Mouse (Mus musculus): Measurements from ENCODE around the gene Abcc4. TPM values are rescaled to one million over a fixed set of nuclear protein-coding genes. Genes with fewer than 3 reads are reported as not detected.
A peak's percentile ranks its signal among the peaks of the same experiment; 100 is the strongest.
"Not testable (repeated sequence)": the region's sequence is repeated elsewhere in the genome, so short reads cannot be mapped to it uniquely, and the experiment has no call there.

Abcc4 gene
- polyA plus RNA-seq, 1 experiment from 2014 or later, result 2.8 TPM

DNA sequence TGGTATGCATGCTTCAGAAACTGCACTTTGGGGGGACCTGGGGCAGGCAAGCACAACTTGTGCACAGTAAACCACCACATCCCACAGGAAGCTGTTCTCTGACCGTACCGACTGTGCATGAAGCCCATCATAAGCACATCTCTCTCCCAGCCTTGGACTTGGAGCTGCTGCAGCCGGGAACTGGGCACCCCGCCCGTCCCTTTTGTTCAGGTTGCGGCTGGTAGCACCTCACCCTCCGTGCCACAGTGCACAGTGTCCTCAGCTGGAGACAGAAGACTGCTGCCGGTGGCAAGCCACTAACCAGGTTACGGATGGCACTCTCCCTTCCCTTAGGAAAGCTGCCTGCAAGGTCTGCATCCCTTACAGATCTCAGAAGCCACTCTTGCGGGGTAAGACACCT lies 15.7 kb downstream of the Abcc4 start:
- Histone ChIP-seq H3K36me3 (peaks cover 8% of the 10 kb centered on the region; the same call in 1 of the 2 replicates), H3K4me3 (no peak overlapping the region), H3K27ac (peak overlapping the region; percentile 45), H3K9me3 (no peaks in the 10 kb centered on the region), H3K27me3 (ENCODE audit: insufficient read depth, poor library complexity, severe bottlenecking) (no peaks in the 10 kb centered on the region; the same call in 1 of the 2 replicates), H3K4me1 (replicated peaks) (peaks cover 32% of the 10 kb centered on the region)
- WGBS, result 86% methylated on average over 10 of the region's 10 CpGs
- DNase-seq (ENCODE audit: low spot score), result no peak

DNA sequence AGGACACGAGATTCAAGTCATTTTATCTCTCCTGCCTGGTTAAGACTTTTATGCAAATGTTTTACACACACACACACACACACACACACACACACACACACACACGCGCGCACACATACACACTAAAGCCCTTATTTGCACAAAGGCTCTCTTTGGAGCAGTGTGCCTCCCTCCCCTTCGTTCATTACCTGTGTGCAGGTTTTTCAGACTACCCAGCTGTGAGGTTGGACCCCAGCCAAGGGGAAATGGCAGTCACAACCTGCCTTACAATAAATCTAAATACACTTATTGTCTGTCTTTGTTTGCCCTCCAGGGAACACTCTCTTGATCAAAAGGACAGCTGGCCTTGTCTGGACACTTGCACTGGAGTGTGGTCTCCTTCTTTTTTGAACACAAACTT lies 17.4 kb downstream of the Abcc4 start:
- no peaks in the 10 kb centered on the region for H3K9me3 ChIP-seq
- H3K4me1 ChIP-seq (replicated peaks), result peaks cover 32% of the 10 kb centered on the region
- no peak for DNase-seq (ENCODE audit: low spot score)
- H3K36me3 ChIP-seq, result no peaks in the 10 kb centered on the region
- H3K27ac ChIP-seq, result no peak overlapping the region
- no peaks in the 10 kb centered on the region for H3K27me3 ChIP-seq (ENCODE audit: insufficient read depth, poor library complexity, severe bottlenecking)
- WGBS, result 92% methylated on average over 5 of the region's 5 CpGs
- no peak overlapping the region for H3K4me3 ChIP-seq

DNA sequence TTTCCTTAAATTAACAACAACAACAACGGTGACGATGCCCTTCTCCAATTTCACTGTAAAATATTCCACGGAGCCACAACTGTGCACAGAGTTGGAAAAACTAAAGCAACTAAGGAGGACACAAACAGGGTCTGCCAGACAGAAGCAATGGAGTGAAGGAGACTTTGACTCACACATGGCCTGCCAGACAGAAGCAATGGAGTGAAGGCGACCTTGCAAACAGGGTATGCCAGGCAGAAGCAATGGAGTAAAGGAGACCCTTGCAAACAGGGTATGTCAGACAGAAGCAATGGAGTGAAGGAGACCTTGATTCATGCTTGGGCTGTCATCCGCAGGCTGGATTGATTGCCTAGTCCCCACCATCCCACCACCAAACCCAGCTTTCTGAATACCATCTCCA lies 19.2 kb downstream of the Abcc4 start:
- Histone ChIP-seq H3K4me3 (no peak overlapping the region), H3K4me1 (replicated peaks) (peaks cover 30% of the 10 kb centered on the region), H3K27me3 (ENCODE audit: insufficient read depth, poor library complexity, severe bottlenecking) (no peaks in the 10 kb centered on the region), H3K36me3 (no peaks in the 10 kb centered on the region), H3K27ac (no peak overlapping the region), H3K9me3 (no peaks in the 10 kb centered on the region)
- 77% methylated on average over 5 of the region's 5 CpGs for WGBS
- peak; percentile 40 for DNase-seq (ENCODE audit: low spot score)

DNA sequence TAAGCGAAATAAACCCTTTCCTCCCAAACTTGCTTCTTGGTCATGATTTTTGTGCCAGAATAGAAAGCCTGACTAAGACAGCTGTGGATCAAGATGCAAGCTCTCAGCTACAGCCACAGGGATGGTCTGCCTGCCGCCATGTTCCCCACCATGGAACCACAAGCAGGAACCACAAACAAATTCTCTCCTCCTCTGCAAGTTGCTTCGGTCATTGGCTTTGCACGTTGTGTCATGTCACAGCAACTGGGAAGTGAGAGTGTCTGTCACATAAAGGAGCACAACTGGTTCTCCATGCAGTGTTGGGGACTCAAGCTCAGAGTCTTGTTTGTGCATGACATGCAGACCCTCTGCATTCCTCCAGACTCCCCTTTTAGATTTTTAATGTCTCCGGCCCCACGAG lies 20.4 kb downstream of the Abcc4 start:
- 97% methylated on average over 6 of the region's 6 CpGs for WGBS
- Histone ChIP-seq H3K9me3 (no peaks in the 10 kb centered on the region), H3K4me3 (no peak overlapping the region), H3K27me3 (ENCODE audit: insufficient read depth, poor library complexity, severe bottlenecking) (no peaks in the 10 kb centered on the region), H3K4me1 (replicated peaks) (peaks cover 21% of the 10 kb centered on the region), H3K36me3 (no peaks in the 10 kb centered on the region), H3K27ac (no peak overlapping the region)
- no peak for DNase-seq (ENCODE audit: low spot score)

DNA sequence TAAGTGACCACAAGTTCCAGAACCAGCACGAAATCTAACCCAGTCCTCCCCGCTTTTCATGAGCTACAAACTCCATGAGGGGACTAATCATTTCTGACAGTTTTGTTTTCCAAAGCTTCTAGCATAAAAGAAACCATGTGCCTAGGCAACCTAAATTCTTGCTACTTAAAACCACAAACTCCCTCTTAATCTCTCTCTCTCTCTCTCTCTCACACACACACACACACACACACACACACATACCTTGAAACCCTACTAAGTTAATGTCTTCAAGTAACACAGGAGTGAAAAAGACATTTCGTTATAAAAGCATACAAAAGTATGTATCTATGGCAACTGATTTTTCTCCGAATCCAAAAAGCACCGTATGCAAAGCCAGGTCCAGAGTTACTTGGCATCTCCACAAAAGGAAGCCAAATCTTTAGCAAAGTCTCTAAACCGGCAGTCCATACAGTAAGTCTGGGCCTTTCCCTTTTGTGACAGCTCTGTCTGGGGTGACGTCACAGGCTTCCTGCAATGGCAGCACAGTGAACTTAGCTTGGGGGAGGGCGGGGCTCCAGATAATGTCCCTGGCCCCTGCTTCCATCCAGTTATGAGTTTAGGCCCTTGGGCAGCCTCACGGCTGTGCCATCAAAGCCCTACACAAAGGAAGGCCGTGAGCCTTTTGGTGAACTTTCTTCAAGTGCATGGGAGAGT lies 23.5 kb downstream of the Abcc4 start:
- DNase-seq (ENCODE audit: low spot score), result no peak
- no peaks in the 10 kb centered on the region for H3K9me3 ChIP-seq
- no peak overlapping the region for H3K4me3 ChIP-seq
- H3K27ac ChIP-seq, result no peak overlapping the region
- no peaks in the 10 kb centered on the region for H3K27me3 ChIP-seq (ENCODE audit: insufficient read depth, poor library complexity, severe bottlenecking)
- H3K36me3 ChIP-seq, result no peaks in the 10 kb centered on the region
- 81% methylated on average over 10 of the region's 10 CpGs for WGBS
- H3K4me1 ChIP-seq (replicated peaks), result peaks cover 5% of the 10 kb centered on the region

DNA sequence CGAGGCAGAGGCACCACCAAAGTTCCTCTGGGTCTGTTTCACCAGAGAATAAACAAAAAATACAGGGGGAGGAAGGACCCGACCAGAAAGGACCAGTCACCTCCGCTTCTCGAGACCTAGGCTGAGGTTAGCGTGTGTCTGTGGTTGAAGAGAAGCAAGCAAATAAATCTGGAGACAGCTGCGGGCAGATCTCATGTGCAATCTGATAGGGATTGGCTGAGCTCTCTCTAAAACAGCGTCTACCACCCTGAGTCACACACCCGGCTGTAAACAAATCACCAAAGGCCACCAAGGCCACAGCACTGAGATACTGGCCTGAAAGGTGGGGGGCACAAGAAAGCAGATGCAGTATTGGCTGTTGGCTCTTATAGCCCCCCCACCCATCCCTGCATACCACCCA lies 24.9 kb downstream of the Abcc4 start:
- no peak overlapping the region for H3K4me3 ChIP-seq
- DNase-seq (ENCODE audit: low spot score), result no peak
- no peaks in the 10 kb centered on the region for H3K9me3 ChIP-seq
- no peaks in the 10 kb centered on the region for H3K36me3 ChIP-seq
- H3K27me3 ChIP-seq (ENCODE audit: insufficient read depth, poor library complexity, severe bottlenecking), result no peaks in the 10 kb centered on the region
- H3K4me1 ChIP-seq (replicated peaks), result peaks cover 11% of the 10 kb centered on the region
- H3K27ac ChIP-seq, result no peak overlapping the region; the same call in 1 of the 2 replicates
- WGBS, result 79% methylated on average over 8 of the region's 8 CpGs

DNA sequence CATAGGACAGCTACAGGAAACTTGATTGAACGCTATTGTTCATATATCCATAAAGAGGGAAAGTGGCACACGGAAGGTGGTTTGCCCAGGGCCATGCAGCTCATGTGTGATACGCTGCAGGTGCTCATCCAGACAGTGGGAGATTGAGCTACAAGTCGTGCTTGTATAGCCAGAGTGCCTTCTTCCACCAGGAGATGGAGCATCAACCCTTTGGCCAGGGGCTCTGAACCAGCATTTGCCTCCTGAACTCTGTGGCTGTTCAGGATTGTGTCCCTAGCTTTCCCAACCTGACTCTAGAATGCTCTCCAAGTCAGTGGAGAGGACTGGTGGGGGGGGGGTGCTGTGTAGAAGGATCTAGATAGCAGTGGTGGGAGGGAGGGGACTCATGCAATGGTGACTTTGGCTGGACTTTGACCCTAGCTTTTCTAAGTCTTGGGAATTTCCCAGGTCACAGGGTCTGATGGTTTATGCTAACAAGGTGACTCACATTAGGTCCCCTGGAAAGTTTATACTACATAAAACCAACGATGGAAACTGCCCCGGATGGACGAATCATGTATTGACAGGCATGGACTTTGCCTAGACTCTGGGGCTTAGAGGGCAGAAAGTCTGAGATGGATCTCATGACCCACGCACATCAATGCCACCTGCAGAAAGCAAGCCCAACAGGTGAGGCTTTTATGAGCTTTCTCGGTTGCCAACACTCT lies 27.6 kb downstream of the Abcc4 start:
- no peak for DNase-seq (ENCODE audit: low spot score)
- WGBS, result 89% methylated on average over 9 of the region's 9 CpGs
- no peaks in the 10 kb centered on the region for H3K27me3 ChIP-seq (ENCODE audit: insufficient read depth, poor library complexity, severe bottlenecking)
- H3K4me3 ChIP-seq, result no peak overlapping the region
- no peak overlapping the region for H3K27ac ChIP-seq
- no peaks in the 10 kb centered on the region for H3K36me3 ChIP-seq
- H3K4me1 ChIP-seq (replicated peaks), result peaks cover 12% of the 10 kb centered on the region
- no peaks in the 10 kb centered on the region for H3K9me3 ChIP-seq

DNA sequence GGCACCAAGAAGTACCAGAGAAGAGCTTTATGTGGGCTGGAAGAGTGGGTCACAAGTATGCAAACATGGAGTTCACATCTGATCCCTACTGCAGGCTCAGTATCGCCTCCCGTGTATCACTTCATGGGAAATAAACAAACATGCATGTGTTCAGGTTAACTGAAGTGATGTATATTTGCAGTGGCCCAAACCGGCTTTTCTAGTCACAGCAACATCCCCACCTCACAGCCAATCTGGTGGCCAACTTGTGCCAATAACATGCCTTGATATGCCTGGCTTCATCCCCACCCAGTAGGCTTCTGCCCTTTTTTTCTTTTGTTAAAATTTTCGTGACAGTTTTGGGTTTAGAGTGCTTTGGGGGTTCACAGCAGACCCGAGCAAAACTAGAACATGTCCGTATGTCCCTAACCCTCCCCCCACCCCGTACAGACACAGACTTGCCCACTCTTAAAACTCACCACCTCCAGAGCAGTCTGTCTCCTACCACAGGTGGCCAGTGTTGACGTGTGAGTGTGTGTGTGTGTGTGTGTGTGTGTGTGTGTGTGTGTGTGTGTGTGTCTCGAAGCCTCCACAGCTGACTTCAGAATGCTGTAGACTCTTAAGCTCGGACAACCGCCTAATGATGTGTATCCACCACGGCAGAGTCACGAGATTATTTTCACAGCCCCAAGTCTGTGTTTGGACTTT lies 29.6 kb downstream of the Abcc4 start:
- Histone ChIP-seq H3K4me1 (replicated peaks) (peaks cover 8% of the 10 kb centered on the region), H3K27me3 (ENCODE audit: insufficient read depth, poor library complexity, severe bottlenecking) (no peaks in the 10 kb centered on the region), H3K27ac (no peak overlapping the region), H3K4me3 (no peak overlapping the region), H3K36me3 (no peaks in the 10 kb centered on the region), H3K9me3 (no peaks in the 10 kb centered on the region)
- no peak for DNase-seq (ENCODE audit: low spot score)
- 84% methylated on average over 13 of the region's 13 CpGs for WGBS

DNA sequence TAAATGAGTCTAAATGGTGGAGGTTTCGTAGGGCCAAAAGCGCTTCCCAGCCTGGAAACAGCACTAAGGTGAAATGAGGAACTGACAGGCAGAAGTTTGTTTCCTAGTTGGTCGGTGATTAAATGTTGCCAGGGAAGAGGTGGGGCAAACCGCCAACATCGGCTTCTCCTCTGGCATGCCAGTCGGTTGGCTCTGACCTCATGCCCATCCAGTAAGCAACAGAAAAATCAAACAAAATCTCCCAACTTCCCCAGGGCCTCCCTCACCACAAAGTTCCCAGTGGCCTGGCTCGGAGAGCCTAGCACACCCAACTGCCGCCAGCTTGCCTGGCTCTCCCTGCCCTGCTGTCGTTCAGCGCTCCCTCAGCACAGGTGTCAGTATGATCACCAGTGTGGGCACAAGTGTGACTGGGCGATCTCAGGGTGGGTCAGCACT lies 31.3 kb downstream of the Abcc4 start:
- Histone ChIP-seq H3K9me3 (no peaks in the 10 kb centered on the region), H3K27ac (no peak overlapping the region), H3K4me1 (replicated peaks) (peaks cover 8% of the 10 kb centered on the region), H3K36me3 (no peaks in the 10 kb centered on the region), H3K27me3 (ENCODE audit: insufficient read depth, poor library complexity, severe bottlenecking) (no peaks in the 10 kb centered on the region), H3K4me3 (no peak overlapping the region)
- DNase-seq (ENCODE audit: low spot score), result no peak
- 91% methylated on average over 11 of the region's 11 CpGs for WGBS

DNA sequence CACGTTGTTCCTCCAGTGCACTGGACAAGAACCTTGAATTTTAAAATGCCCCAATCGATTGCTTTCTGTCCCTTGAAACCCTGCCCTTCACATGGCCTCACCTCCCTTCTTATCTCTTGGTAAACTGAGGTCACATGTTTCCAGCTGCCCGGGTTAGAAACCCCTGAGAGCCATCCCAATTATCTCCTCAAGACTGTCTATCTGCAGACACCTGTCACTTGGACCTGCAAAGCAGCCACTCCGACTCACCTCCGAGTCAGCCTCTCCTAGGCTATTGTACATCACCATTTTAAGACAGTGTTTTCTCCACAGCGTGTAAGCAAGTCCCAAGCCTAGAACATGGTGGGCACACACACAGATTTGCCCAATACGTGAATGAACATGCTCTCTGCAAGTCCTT lies 31.8 kb downstream of the Abcc4 start:
- WGBS, result 85% methylated on average over 7 of the region's 7 CpGs
- Histone ChIP-seq H3K9me3 (no peaks in the 10 kb centered on the region), H3K27me3 (ENCODE audit: insufficient read depth, poor library complexity, severe bottlenecking) (no peaks in the 10 kb centered on the region), H3K4me3 (no peak overlapping the region), H3K4me1 (replicated peaks) (peaks cover 8% of the 10 kb centered on the region), H3K27ac (no peak overlapping the region), H3K36me3 (no peaks in the 10 kb centered on the region)
- no peak for DNase-seq (ENCODE audit: low spot score)

DNA sequence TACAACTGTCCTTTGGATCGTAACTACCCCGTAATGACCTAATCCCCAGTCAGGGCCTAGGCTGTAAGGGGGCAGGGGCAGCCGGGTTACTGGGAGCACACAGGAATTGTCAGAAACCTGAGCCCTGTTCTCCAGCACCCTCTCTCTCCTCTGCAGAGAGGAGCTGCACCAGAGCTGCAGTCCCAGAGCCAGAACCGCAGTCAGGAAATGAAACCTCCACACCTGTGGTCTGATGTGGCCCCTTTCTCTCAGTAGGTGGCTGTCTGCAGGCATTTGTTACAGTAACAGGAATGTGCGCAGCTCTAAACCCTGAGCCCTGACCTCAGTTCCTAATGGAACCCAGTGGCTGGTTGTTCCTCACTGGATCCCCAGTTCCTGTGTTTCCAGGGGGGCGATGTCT lies 32.5 kb downstream of the Abcc4 start:
- no peaks in the 10 kb centered on the region for H3K36me3 ChIP-seq
- H3K27ac ChIP-seq, result no peak overlapping the region
- WGBS, result 63% methylated on average over 6 of the region's 6 CpGs

DNA sequence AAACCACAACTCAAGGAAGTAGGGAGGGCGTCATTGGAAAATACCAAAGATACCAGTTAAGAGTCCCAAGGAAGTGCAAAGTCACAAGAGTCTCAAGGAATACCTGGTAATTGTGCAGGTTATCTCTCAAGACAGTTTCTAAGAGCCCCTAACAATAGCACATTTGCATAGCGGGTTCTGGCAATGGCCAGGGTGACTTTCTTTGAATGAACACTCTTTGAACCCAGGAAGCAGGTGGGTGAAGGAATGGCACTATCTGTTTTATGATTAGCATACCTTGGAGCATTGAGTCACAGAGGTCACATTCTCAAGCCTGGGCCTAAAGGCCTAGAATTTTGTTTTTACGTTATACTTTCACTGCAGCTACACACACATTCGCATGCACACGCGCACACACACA lies 33.1 kb downstream of the Abcc4 start:
- H3K4me1 ChIP-seq (replicated peaks); H3K36me3 ChIP-seq; H3K27me3 ChIP-seq (ENCODE audit: insufficient read depth, poor library complexity, severe bottlenecking); DNase-seq (ENCODE audit: low spot score); H3K4me3 ChIP-seq; H3K27ac ChIP-seq; H3K9me3 ChIP-seq: not testable (repeated sequence)
- WGBS, result 95% methylated on average over 6 of the region's 6 CpGs

More for the DNA sequence above, 32.5 kb downstream of the Abcc4 start:
- Histone ChIP-seq H3K27me3 (ENCODE audit: insufficient read depth, poor library complexity, severe bottlenecking) (no peaks in the 10 kb centered on the region), H3K4me3 (no peak overlapping the region), H3K9me3 (no peaks in the 10 kb centered on the region), H3K4me1 (replicated peaks) (peaks cover 8% of the 10 kb centered on the region)
- DNase-seq (ENCODE audit: low spot score), result no peak

DNA sequence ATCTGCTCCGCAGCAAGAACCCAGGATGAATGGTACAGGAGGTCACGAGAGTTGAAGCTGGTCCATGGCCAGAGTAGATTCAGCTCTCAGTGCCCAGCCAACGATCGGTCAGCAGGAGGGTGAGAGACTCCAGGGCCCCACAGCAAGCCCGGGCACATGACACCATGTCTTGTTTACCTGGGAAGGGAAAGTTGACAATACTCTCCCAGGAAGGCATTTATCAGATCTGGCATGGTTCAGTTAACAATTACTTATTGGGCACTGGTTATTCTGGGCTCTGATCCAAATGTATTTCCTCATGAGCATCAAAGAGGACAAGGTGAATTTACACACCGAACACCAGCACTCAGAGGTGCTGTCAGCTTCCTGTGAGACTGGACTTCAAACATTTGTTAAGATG lies 38.5 kb downstream of the Abcc4 start:
- Histone ChIP-seq H3K9me3 (no peaks in the 10 kb centered on the region), H3K27me3 (ENCODE audit: insufficient read depth, poor library complexity, severe bottlenecking) (no peaks in the 10 kb centered on the region), H3K4me3 (no peak overlapping the region), H3K36me3 (no peaks in the 10 kb centered on the region), H3K27ac (no peak overlapping the region), H3K4me1 (replicated peaks) (0 out of 2 replicates have a peak, but pooled peaks cover 3% of the 10 kb centered on the region)
- WGBS, result 91% methylated on average over 6 of the region's 6 CpGs
- DNase-seq (ENCODE audit: low spot score), result no peak

Data from hindbrain, embryonic 10.5 days (tissue).